Mouse (Mus musculus) mammary gland, adult 2 months (tissue): ENCODE data around the gene Them7. TPM values are rescaled to one million over a fixed set of nuclear protein-coding genes. Genes with fewer than 3 reads are reported as not detected.

Experiments
- polyA plus RNA-seq: library from polyadenylated mRNA; depleted of rRNA; stranded (reverse); fragments of >200 nt; gene quantifications from 2 replicates; pipeline ENCODE4 v1.2.3, GENCODE M21; 2012; ENCODE audit warnings: low replicate concordance; rRNA removed

Gene Them7
- polyA plus RNA-seq, result 0.59 and 0.66 TPM in 2 replicates

DNA sequence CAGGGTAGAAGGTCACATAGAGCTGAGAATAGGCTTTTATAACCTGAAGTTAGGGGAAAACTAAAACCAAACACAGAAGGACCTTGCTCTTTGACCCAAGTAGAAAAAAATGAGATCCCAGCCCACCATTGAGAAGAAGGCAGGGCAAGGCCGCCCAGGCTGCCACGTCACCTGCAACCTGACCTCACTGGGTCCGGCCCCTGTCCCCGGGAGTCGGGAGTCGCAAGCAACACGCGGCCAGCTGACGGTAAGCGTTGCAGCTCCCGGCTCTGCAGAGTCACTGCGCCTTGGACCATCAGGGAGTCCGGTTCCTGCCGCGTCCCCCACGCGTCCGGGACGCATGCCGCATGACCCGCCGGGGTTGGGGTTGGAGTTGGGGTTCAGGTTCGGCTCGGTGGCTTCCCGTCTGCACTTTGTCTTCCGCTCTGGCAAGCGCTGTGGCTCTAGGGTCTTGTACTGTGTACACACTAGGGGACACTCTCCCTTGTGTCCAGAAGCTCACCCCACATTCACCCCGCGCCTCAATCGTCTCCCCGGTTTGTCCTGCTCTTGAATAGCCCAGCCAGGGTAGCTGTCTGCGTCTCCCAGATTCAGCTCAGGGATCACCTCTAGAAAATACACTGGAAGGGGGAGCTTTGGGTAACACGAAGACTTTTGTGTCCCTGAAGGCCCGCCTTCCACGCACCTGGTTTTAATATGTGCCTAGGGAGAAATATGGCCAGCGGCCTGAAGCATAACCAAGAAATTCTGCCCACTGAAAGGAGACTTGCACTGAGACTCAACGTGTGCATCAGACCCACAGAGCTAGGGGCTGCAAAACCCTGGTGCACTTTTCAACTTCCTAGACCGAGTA, at the start of gene Them7:
Gene Them7, plus strand, starts transcription at position 187 of the 853 bp plus-strand sequence.

DNA sequence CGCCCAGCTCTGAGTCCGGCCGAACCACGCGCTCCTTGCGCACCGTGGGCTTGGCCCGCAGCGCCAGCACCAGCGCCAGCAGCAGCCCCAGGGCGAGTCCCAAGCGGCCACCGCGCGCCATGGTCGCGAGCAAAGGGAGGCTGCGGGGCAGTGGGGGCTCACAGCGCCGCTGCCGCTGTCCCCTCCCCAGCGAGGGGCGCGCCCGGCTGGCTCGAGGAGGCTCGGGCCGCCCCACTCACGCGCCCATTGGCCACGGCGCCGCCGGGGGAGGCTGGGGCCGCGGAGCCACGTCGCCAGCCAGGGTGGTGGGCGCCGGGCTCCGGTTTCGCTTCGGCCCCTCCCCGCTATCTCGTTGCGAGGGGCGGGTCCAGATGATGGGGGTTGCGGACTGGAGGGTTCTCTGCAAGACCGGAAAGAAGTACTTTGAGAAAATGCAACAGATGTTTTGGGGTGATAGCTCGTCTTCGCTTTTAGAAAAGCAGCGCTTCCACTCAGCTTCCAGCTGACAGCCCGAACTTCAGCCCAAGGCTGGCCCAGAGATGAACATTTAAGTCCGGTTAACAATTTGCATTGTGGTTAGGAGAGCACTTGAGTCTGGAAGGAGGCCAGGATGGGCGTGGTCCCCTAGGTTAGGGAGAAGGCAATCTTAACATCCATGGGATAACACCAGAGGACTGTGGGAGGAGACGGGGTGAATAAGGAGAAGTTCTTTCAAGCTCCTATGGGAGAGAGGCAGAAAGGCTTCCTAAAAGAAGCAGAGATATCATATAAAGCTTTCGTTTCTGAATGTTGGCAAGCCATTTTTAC, 175.2 kb downstream of the Them7 start, which contains the start of gene Rcn1:
Gene Rcn1, minus strand, starts transcription at position 235 of the 807 bp plus-strand sequence.

Other genes with a start within 250 kb of the Them7 start
- 15.2 and 35.2 TPM in 2 replicates for gene Eif3m, start 207.2 kb upstream of the Them7 start, polyA plus RNA-seq
- not detected in 2 replicates for gene Gm11060, start 132.3 kb upstream of the Them7 start, polyA plus RNA-seq
- gene Wt1, start 97.8 kb upstream of the Them7 start, polyA plus RNA-seq, result not detected in 2 replicates
- 13.0 and 24.1 TPM in 2 replicates for gene Rcn1, start 175.0 kb downstream of the Them7 start, polyA plus RNA-seq